Mouse (Mus musculus) adrenal gland, adult 8-10 months (tissue): Measurements from ENCODE around the gene Eif1ad. TPM values are rescaled to one million over a fixed set of nuclear protein-coding genes. Genes with fewer than 3 reads are reported as not detected.
"Not testable (repeated sequence)": the region's sequence is repeated elsewhere in the genome, so short reads cannot be mapped to it uniquely, and the experiment has no call there.

Experiments used
- DNase-seq: peaks from one replicate; pipeline ENCODE4 v3.0.0; 2022
- total RNA-seq, 4 experiments: library from RNA; stranded (reverse); gene quantifications; 2 replicates each; pipeline ENCODE4 v1.2.4; 2022

Gene Eif1ad
- total RNA-seq: 10 to 100 TPM; 22.2 to 26.7 (median 25.2) TPM

GRCm38 (mm10) chr19:5366175-5367052 is at the start of gene Eif1ad:
TSS of gene Eif1ad (plus strand) at chr19:5366741.
- peak; percentile 90 for DNase-seq

- DNase-seq: no peak
Observed at GRCm38 (mm10) chr19:5323801-5324200, 42.7 kb upstream of the Eif1ad start.

GRCm38 (mm10) chr19:5327970-5328369 is 38.6 kb upstream of the Eif1ad start:
- no peak for DNase-seq

- no peak for DNase-seq
Observed at GRCm38 (mm10) chr19:5334741-5335140, 31.8 kb upstream of the Eif1ad start.

- DNase-seq: no peak
Observed at GRCm38 (mm10) chr19:5335441-5335840, 31.1 kb upstream of the Eif1ad start, which contains the start of gene Catsper1. TSS of gene Catsper1 (plus strand) at chr19:5335741.

- DNase-seq: peak; percentile 42
Observed at GRCm38 (mm10) chr19:5337975-5338374, 28.6 kb upstream of the Eif1ad start.

GRCm38 (mm10) chr19:5341360-5341759 is 25.2 kb upstream of the Eif1ad start:
- no peak for DNase-seq

GRCm38 (mm10) chr19:5345297-5346131 is 21.0 kb upstream of the Eif1ad start:
- DNase-seq: no peak

- no peak for DNase-seq
Observed at GRCm38 (mm10) chr19:5348064-5348463, 18.5 kb upstream of the Eif1ad start.

GRCm38 (mm10) chr19:5348526-5349501 is 17.7 kb upstream of the Eif1ad start:
- no peak for DNase-seq

- not testable (repeated sequence) for DNase-seq
Observed at GRCm38 (mm10) chr19:5349502-5349873, 17.1 kb upstream of the Eif1ad start, which contains the start of gene Cst6. TSS of gene Cst6 (minus strand) at chr19:5349574.

- DNase-seq: no peak
Observed at GRCm38 (mm10) chr19:5353609-5354008, 12.9 kb upstream of the Eif1ad start.

- DNase-seq: no peak
Observed at GRCm38 (mm10) chr19:5356080-5356479, 10.5 kb upstream of the Eif1ad start.

GRCm38 (mm10) chr19:5362186-5362585 is 4.4 kb upstream of the Eif1ad start:
- DNase-seq: no peak

- no peak for DNase-seq
Observed at GRCm38 (mm10) chr19:5364124-5364523, 2.4 kb upstream of the Eif1ad start.

- DNase-seq: no peak
Observed at GRCm38 (mm10) chr19:5365751-5366150, 790 bp upstream of the Eif1ad start.

GRCm38 (mm10) chr19:5367053-5367359 is 465 bp downstream of the Eif1ad start, which contains the start of gene Banf1:
TSS of gene Banf1 (minus strand) at chr19:5367168.
- DNase-seq: no peak

- no peak for DNase-seq
Observed at GRCm38 (mm10) chr19:5367455-5367854, 914 bp downstream of the Eif1ad start.

GRCm38 (mm10) chr19:5370932-5371331 is 4.4 kb downstream of the Eif1ad start:
- no peak for DNase-seq

GRCm38 (mm10) chr19:5372724-5373123 is 6.2 kb downstream of the Eif1ad start:
- no peak for DNase-seq

- DNase-seq: no peak
Observed at GRCm38 (mm10) chr19:5374177-5374576, 7.6 kb downstream of the Eif1ad start.

GRCm38 (mm10) chr19:5374748-5375147 is 8.2 kb downstream of the Eif1ad start:
- no peak for DNase-seq
